Mouse (Mus musculus) left cerebral cortex, postnatal 14 days (tissue): Measurements from ENCODE around the gene Slc12a6. TPM values are rescaled to one million over a fixed set of nuclear protein-coding genes. Genes with fewer than 3 reads are reported as not detected.

Experiments
- DNase-seq, 2 experiments: peaks; one replicate each; pipeline ENCODE4 v3.0.0; 2021 to 2022; ENCODE audit warnings: low spot score in 2 of 2, mixed read lengths in 1 of 2
- intact Hi-C: fragments of 180-260 bp; cut with DNase I; formaldehyde crosslinking; loops from one replicate; pipeline ENCODE4 v1.15.1; 2025
- total RNA-seq, 2 experiments: library from RNA; stranded (reverse); gene quantifications; 2 replicates each; pipeline ENCODE4 v1.2.3; 2021

Slc12a6 gene
- total RNA-seq, 2 experiments from 2014 or later: 114 to 125 TPM

GRCm38 (mm10) chr2:112369941-112370340, 104.3 kb downstream of the Slc12a6 start:
- DNase-seq: no peak
- intact Hi-C loops: loop anchor here (5.0 kb wide), 1 partner anchor 103 kb away; the partner anchor contains the start of genes Gm21985 and Slc12a6

- intact Hi-C loops: no loop called here
- DNase-seq: no peak
Measured at GRCm38 (mm10) chr2:112373141-112373540, 107.5 kb downstream of the Slc12a6 start.

GRCm38 (mm10) chr2:112374610-112375009, 109.0 kb downstream of the Slc12a6 start:
- no peak for DNase-seq
- intact Hi-C loops: no loop called here

GRCm38 (mm10) chr2:112378973-112379898, 113.6 kb downstream of the Slc12a6 start, which contains the start of gene Katnbl1:
Gene Katnbl1, plus strand, starts transcription at chr2:112379211.
- intact Hi-C loops: loop anchor here (1.0 kb wide), 2 partner anchors 70 to 102 kb away; no protein-coding TSS in a partner anchor
- DNase-seq: peak; percentile 91

GRCm38 (mm10) chr2:112380131-112380530, 114.5 kb downstream of the Slc12a6 start:
- DNase-seq: no peak
- intact Hi-C loops: no loop called here

- intact Hi-C loops: no loop called here
- no peak for DNase-seq
Measured at GRCm38 (mm10) chr2:112381219-112381618, 115.6 kb downstream of the Slc12a6 start.

- intact Hi-C loops: no loop called here
- no peak for DNase-seq
Measured at GRCm38 (mm10) chr2:112390843-112391242, 125.2 kb downstream of the Slc12a6 start.

- intact Hi-C loops: no loop called here
- no peak for DNase-seq
Measured at GRCm38 (mm10) chr2:112391346-112392000, 125.8 kb downstream of the Slc12a6 start.

- intact Hi-C loops: no loop called here
Measured at GRCm38 (mm10) chr2:112392689-112393088, 127.1 kb downstream of the Slc12a6 start.

GRCm38 (mm10) chr2:112393958-112394357, 128.3 kb downstream of the Slc12a6 start:
- no peak for DNase-seq
- intact Hi-C loops: no loop called here

More at GRCm38 (mm10) chr2:112392689-112393088, 127.1 kb downstream of the Slc12a6 start:
- no peak for DNase-seq

- intact Hi-C loops: no loop called here
- no peak for DNase-seq
Measured at GRCm38 (mm10) chr2:112396649-112397048, 131.0 kb downstream of the Slc12a6 start.

- DNase-seq: no peak
- intact Hi-C loops: no loop called here
Measured at GRCm38 (mm10) chr2:112407030-112407429, 141.4 kb downstream of the Slc12a6 start.

Other genes with a start within 250 kb of the Slc12a6 start
- gene Olfr1311, start 241.4 kb upstream of the Slc12a6 start, total RNA-seq: not detected
- not detected for gene Olfr1312, start 215.6 kb upstream of the Slc12a6 start, total RNA-seq
- gene Olfr1313, start 188.0 kb upstream of the Slc12a6 start, total RNA-seq: not detected
- not detected for gene Olfr1314, start 169.0 kb upstream of the Slc12a6 start, total RNA-seq
- not detected for gene Olfr1315-ps1, start 150.4 kb upstream of the Slc12a6 start, total RNA-seq
- gene Olfr1316, start 130.8 kb upstream of the Slc12a6 start, total RNA-seq: not detected
- gene Olfr1317, start 125.5 kb upstream of the Slc12a6 start, total RNA-seq: not detected
- gene Olfr1318, start 111.6 kb upstream of the Slc12a6 start, total RNA-seq: not detected
- gene Lpcat4, start 26.4 kb upstream of the Slc12a6 start, total RNA-seq: 100 to 1,000 TPM; 121 to 122 TPM
- gene Nutm1, start 6.5 kb upstream of the Slc12a6 start, total RNA-seq: not detected
- gene Nop10, start 3.9 kb upstream of the Slc12a6 start, total RNA-seq: 10 to 100 TPM; 70.2 to 71.9 TPM
- 1 to 10 TPM; 1.8 to 3.2 TPM for gene Gm21985, start 489 bp downstream of the Slc12a6 start, total RNA-seq
- gene Emc4, start 102.2 kb downstream of the Slc12a6 start, total RNA-seq: 100 to 1,000 TPM; 178 to 180 TPM
- 10 to 100 TPM; 11.9 to 13.0 TPM for gene Katnbl1, start 113.4 kb downstream of the Slc12a6 start, total RNA-seq
- gene Emc7, start 189.2 kb downstream of the Slc12a6 start, total RNA-seq: 10 to 100 TPM; 44.6 to 46.1 TPM
- gene Chrm5, start 214.9 kb downstream of the Slc12a6 start, total RNA-seq: 1 to 10 TPM; 1.1 to 3.6 TPM
- 10 to 100 TPM in 1 of 2 experiments, 1 to 10 TPM in 1; 9.4 to 10.8 TPM for gene Aven, start 227.1 kb downstream of the Slc12a6 start, total RNA-seq